Mouse (Mus musculus) stomach, embryonic 16.5 days (tissue): Measurements from ENCODE around the gene Fam118b. TPM values are rescaled to one million over a fixed set of nuclear protein-coding genes. Genes with fewer than 3 reads are reported as not detected.

Source experiments
- ATAC-seq: fragments of 200-750 bp; cut with Nextera tagmentation; 2 replicates; pipeline ENCODE4 v1.8.0; 2017; ENCODE audit warnings: moderate number of reproducible peaks, moderate TSS enrichment; ENCODE audit not compliant: insufficient read depth, low FRiP score
- H3K27ac ChIP-seq: fragments of 300-500 bp; sonication (generic); 2 replicates; pipeline ENCODE4 v1.5.1; 2014; ENCODE audit warnings: low read length
- H3K27me3 ChIP-seq: fragments of 300-500 bp; sonication (generic); 2 replicates; pipeline ENCODE4 v1.6.1; 2014; ENCODE audit warnings: low read length, control low read depth, mixed read lengths; ENCODE audit not compliant: control insufficient read depth, insufficient read depth
- H3K36me3 ChIP-seq: fragments of 300-500 bp; sonication (generic); 2 replicates; pipeline ENCODE4 v1.6.1; 2014; ENCODE audit warnings: low read length; ENCODE audit not compliant: control insufficient read depth, insufficient read depth
- H3K4me1 ChIP-seq: fragments of 300-500 bp; sonication (generic); 2 replicates; pipeline ENCODE4 v1.6.1; 2014; ENCODE audit warnings: low read length, control low read depth, mixed read lengths; ENCODE audit not compliant: control insufficient read depth, insufficient read depth
- H3K4me2 ChIP-seq: fragments of 300-500 bp; sonication (generic); 2 replicates; pipeline ENCODE4 v1.6.1; 2014; ENCODE audit warnings: low read depth, low read length, mixed read lengths
- H3K4me3 ChIP-seq: fragments of 300-500 bp; sonication (generic); replicated peaks from 2 replicates; pipeline ENCODE4 v1.5.1; 2014; ENCODE audit warnings: mild to moderate bottlenecking, low read length
- H3K9ac ChIP-seq: fragments of 300-500 bp; sonication (generic); 2 replicates; pipeline ENCODE4 v1.6.1; 2014; ENCODE audit warnings: low read length
- H3K9me3 ChIP-seq: fragments of 300-500 bp; sonication (generic); replicated peaks from 2 replicates; pipeline ENCODE4 v1.6.1; 2016; ENCODE audit warnings: low read length, control low read depth; ENCODE audit not compliant: control insufficient read depth
- WGBS: fragments of 180-500 bp; shearing (Covaris S2); extraction: QIAGEN DNeasy Blood & Tissue Kit; methylation state at CpG from one replicate; pipeline ENCODE4 v1.1.7; 2014; 5-methylcytosine and 5-hydroxymethylcytosine counted together
- polyA plus RNA-seq: library from polyadenylated mRNA; unstranded; fragments of >200 nt; fragmentation: Nextera tagmentation; extraction: Ambion mirVana; gene quantifications from 2 replicates; pipeline ENCODE4 v1.2.1, GENCODE M21; 2015

Fam118b gene
- polyA plus RNA-seq, 1 experiment from 2014 or later = 32.5 TPM

DNA sequence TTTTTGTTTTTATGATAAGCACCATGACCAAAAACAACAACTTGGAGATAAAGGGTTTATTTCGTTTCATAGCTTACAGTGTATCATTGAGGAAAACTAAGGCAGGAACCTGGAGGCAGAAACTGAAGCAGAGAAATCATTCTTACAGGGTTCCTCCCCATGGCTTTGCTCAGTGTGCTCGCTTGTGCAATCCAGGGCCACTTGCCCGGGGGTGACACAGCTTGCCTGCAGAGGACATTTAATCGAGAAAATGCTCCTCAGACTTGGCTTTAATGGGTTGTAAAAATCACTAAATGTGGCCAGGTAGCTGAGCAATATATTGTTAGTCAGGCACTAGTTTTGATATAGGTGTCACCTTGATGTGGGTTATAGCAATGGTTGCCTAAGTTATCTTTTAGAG, 10.8 kb upstream of the Fam118b start:
- H3K9ac ChIP-seq = no peak overlapping the region
- H3K27me3 ChIP-seq = no peaks in the 10 kb centered on the region
- H3K36me3 ChIP-seq = 0 out of 2 replicates have a peak, but pooled peaks cover 1% of the 10 kb centered on the region
- ATAC-seq = no peak
- no peak overlapping the region for H3K4me3 ChIP-seq
- no peaks in the 10 kb centered on the region for H3K9me3 ChIP-seq
- H3K27ac ChIP-seq = no peak overlapping the region
- no peak overlapping the region for H3K4me2 ChIP-seq
- H3K4me1 ChIP-seq = peaks cover 4% of the 10 kb centered on the region
- WGBS = 82% methylated on average over 4 of the region's 4 CpGs

DNA sequence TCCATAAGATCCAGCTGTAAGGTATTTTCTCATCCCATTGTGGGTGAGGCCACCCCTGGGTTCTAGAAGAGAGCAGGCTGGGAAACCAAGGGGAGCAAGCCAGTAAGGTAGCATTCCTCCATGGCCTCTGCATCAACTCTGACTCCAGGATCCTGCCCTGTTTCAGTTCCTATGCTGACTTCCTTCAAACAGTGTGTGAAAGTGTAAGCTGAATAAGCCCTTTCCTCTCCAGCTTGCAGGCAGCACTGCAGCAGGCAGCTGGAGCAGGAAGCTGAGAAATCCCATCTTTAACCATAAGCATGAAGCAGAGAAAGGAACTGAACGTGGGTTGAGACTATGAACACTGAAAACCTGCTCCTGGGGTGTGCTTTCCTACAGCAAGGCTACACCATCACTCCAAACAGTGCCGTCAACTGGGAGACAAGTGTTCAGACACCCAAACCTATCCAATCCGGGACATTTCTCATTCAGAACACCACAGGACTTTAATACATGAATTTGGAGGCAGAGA, 10.3 kb upstream of the Fam118b start:
- H3K4me2 ChIP-seq = no peak overlapping the region
- H3K27me3 ChIP-seq = no peaks in the 10 kb centered on the region
- WGBS = 74% methylated on average over 3 of the region's 3 CpGs
- no peaks in the 10 kb centered on the region for H3K9me3 ChIP-seq
- H3K9ac ChIP-seq = no peak overlapping the region
- no peak for ATAC-seq
- no peak overlapping the region for H3K27ac ChIP-seq
- H3K36me3 ChIP-seq = 0 out of 2 replicates have a peak, but pooled peaks cover 5% of the 10 kb centered on the region
- no peaks in the 10 kb centered on the region; the same call in 1 of the 2 replicates for H3K4me1 ChIP-seq
- no peak overlapping the region for H3K4me3 ChIP-seq

- Histone ChIP-seq H3K9me3 (no peaks in the 10 kb centered on the region), H3K4me2 (peak overlapping the region; percentile 80), H3K4me1 (peaks cover 15% of the 10 kb centered on the region), H3K4me3 (peak overlapping the region; percentile 67), H3K27ac (0 out of 2 replicates have a peak overlapping the region, but pooled peaks have one; percentile 18), H3K27me3 (no peaks in the 10 kb centered on the region), H3K36me3 (peaks cover 11% of the 10 kb centered on the region; the same call in 1 of the 2 replicates), H3K9ac (peak overlapping the region; percentile 86)
- peak; percentile 39; the same call in 1 of the 2 replicates for ATAC-seq
- under 1% methylated on average over 21 of the region's 21 CpGs for WGBS
These were observed 541 bp upstream of the Fam118b start for GRCm38 (mm10) chr9:35267976-35268715.

- 54% methylated on average over 3 of the region's 3 CpGs for WGBS
- Histone ChIP-seq H3K9ac (no peak overlapping the region), H3K9me3 (no peaks in the 10 kb centered on the region), H3K27ac (no peak overlapping the region), H3K27me3 (no peaks in the 10 kb centered on the region), H3K4me3 (no peak overlapping the region), H3K36me3 (no peaks in the 10 kb centered on the region), H3K4me1 (peaks cover 15% of the 10 kb centered on the region), H3K4me2 (no peak overlapping the region)
- no peak for ATAC-seq
These were observed 3.1 kb downstream of the Fam118b start for GRCm38 (mm10) chr9:35264509-35264908.

GRCm38 (mm10) chr9:35263431-35263830, 4.2 kb downstream of the Fam118b start:
- Histone ChIP-seq H3K36me3 (no peaks in the 10 kb centered on the region), H3K27me3 (no peaks in the 10 kb centered on the region), H3K4me1 (peaks cover 10% of the 10 kb centered on the region), H3K9ac (no peak overlapping the region), H3K4me3 (no peak overlapping the region), H3K4me2 (no peak overlapping the region), H3K9me3 (no peaks in the 10 kb centered on the region), H3K27ac (no peak overlapping the region)
- 81% methylated on average over 2 of the region's 2 CpGs for WGBS
- ATAC-seq = no peak

GRCm38 (mm10) chr9:35262418-35262817, 5.2 kb downstream of the Fam118b start:
- H3K27ac ChIP-seq = no peak overlapping the region
- no peaks in the 10 kb centered on the region for H3K36me3 ChIP-seq
- no peaks in the 10 kb centered on the region for H3K27me3 ChIP-seq
- no peak overlapping the region for H3K4me2 ChIP-seq
- H3K9ac ChIP-seq = no peak overlapping the region
- H3K4me1 ChIP-seq = peaks cover 6% of the 10 kb centered on the region; the same call in 1 of the 2 replicates
- no peak for ATAC-seq
- no peak overlapping the region for H3K4me3 ChIP-seq
- WGBS = 57% methylated on average over 4 of the region's 4 CpGs
- H3K9me3 ChIP-seq = no peaks in the 10 kb centered on the region

- Histone ChIP-seq H3K9me3 (no peaks in the 10 kb centered on the region), H3K4me1 (no peaks in the 10 kb centered on the region), H3K4me3 (no peak overlapping the region), H3K4me2 (no peak overlapping the region), H3K9ac (no peak overlapping the region), H3K36me3 (no peaks in the 10 kb centered on the region), H3K27ac (no peak overlapping the region), H3K27me3 (no peaks in the 10 kb centered on the region)
- ATAC-seq = 0 out of 2 replicates have a peak, but pooled peaks have one; percentile 33
- 80% methylated on average over 7 of the region's 7 CpGs for WGBS
These were observed 10.2 kb downstream of the Fam118b start for GRCm38 (mm10) chr9:35257365-35257764.

- no peaks in the 10 kb centered on the region for H3K36me3 ChIP-seq
- H3K27ac ChIP-seq = no peak overlapping the region
- no peaks in the 10 kb centered on the region for H3K9me3 ChIP-seq
These were observed 18.1 kb downstream of the Fam118b start for GRCm38 (mm10) chr9:35249476-35249875.

DNA sequence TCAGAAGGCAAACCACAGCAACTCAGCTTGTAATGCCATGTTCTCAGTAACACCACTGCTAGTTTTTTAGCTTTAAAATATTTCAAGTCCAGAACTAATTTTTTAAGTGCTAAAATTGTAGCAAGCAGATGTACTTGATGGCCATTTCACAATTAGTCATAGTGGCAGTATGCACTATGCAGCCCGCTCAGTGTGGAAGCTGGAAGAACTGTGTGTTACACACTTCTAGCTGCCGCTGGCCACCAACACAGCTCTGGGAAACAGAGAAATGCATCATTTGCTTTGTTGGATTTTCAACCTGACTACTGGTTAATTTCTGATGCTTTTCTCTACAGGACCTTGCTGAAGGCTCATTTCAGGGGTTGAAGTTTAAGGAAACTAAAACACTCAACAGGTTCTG, 20.2 kb downstream of the Fam118b start:
- no peak overlapping the region for H3K4me3 ChIP-seq
- ATAC-seq = no peak
- no peaks in the 10 kb centered on the region for H3K27me3 ChIP-seq
- H3K36me3 ChIP-seq = no peaks in the 10 kb centered on the region
- H3K4me2 ChIP-seq = no peak overlapping the region
- H3K9ac ChIP-seq = no peak overlapping the region
- H3K27ac ChIP-seq = peak overlapping the region; percentile 23; the same call in 1 of the 2 replicates
- H3K9me3 ChIP-seq = no peaks in the 10 kb centered on the region
- WGBS = 73% methylated on average over 2 of the region's 2 CpGs
- 0 out of 2 replicates have a peak, but pooled peaks cover 2% of the 10 kb centered on the region for H3K4me1 ChIP-seq

More at GRCm38 (mm10) chr9:35249476-35249875, 18.1 kb downstream of the Fam118b start:
- H3K4me3 ChIP-seq = no peak overlapping the region
- H3K4me1 ChIP-seq = 0 out of 2 replicates have a peak, but pooled peaks cover 2% of the 10 kb centered on the region
- H3K4me2 ChIP-seq = no peak overlapping the region
- H3K9ac ChIP-seq = no peak overlapping the region
- H3K27me3 ChIP-seq = no peaks in the 10 kb centered on the region
- ATAC-seq = no peak
